Mouse (Mus musculus): ENCODE measurements at regions not wholly inside any gene's neighbourhood (a gene's known extent, or its start where the extent isn't known, plus 50 kb on each side); places are given as distances from the start of the nearest gene placed in this dataset.
A peak's percentile ranks its signal among the peaks of the same experiment; 100 is the strongest.

DNA sequence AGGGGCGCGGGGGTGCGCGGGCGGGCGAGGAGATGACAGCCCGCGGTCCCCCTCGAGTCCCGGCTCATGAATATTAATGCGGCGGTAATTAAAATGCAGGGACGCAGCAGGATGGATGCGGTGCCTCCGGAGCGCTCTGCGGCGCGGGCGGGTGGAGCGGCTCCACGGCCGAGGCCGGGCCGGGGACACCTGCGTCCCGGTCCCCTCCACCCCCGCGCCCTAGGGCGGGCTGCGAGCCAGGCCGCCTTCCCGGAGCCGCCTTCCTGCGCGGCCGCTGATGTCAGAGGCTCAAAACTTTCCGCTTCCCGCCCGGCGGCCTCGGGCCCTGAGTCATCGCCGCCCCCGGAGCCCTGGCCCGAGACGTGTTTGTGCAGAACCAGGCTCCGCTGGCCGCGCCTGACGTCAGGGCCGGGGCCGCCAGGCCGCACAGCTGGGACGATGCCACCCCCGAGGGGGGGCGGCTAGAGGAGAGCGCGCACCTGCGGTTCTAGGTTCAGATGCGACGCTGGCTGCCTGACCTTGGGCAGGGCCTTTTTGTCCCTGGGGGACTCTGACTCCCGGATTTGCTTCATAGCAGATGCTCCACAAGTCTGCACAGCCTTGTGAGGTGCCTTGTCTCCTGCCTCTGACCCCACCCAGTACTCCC lies 91.5 kb downstream of the 1700001O22Rik start:
- peaks cover 61% of the 10 kb centered on the region for H3K4me1 ChIP-seq (ENCODE audit: control insufficient read depth, insufficient read depth, low read length)

DNA sequence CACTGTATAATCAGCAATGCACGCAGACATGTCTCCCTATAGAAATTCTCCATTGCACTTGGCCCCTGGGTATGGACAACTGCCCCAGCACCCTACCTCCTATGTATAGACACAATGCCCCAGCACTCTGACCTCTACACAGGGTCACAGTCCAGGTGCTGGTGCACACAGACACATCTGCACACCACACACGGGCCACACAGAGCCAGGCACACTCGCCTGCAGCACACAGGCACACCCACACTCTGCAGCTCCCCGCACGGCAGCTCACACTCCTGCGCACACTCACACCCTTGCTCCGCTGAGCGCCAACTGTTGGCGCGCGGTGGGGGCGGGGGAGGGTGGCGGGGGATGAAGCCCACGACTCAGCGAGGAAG lies 92.0 kb downstream of the 1700001O22Rik start:
- 4% methylated on average over 15 of the region's 15 CpGs for WGBS
- Histone ChIP-seq H3K9ac (ENCODE audit: low read depth, low read length) (peak overlapping the region; percentile 77), H3K4me1 (ENCODE audit: control insufficient read depth, insufficient read depth, low read length) (peaks cover 58% of the 10 kb centered on the region), H3K4me3 (ENCODE audit: low read length) (peak overlapping the region; percentile 56), H3K27me3 (replicated peaks; ENCODE audit: control insufficient read depth, insufficient read depth, low read length) (no peaks in the 10 kb centered on the region), H3K4me2 (ENCODE audit: low read depth, low read length) (peak overlapping the region; percentile 88), H3K27ac (ENCODE audit: low read length) (peak overlapping the region; percentile 80), H3K9me3 (ENCODE audit: control insufficient read depth, low read length) (no peaks in the 10 kb centered on the region), H3K36me3 (ENCODE audit: control insufficient read depth, insufficient read depth, low read length) (no peaks in the 10 kb centered on the region)
- ATAC-seq: peak; percentile 21

More for the DNA sequence above, 91.5 kb downstream of the 1700001O22Rik start:
- Histone ChIP-seq H3K36me3 (ENCODE audit: control insufficient read depth, insufficient read depth, low read length) (no peaks in the 10 kb centered on the region), H3K9me3 (ENCODE audit: control insufficient read depth, low read length) (no peaks in the 10 kb centered on the region), H3K27ac (ENCODE audit: low read length) (peak overlapping the region; percentile 80), H3K4me3 (ENCODE audit: low read length) (peak overlapping the region; percentile 56), H3K9ac (ENCODE audit: low read depth, low read length) (peak overlapping the region; percentile 77), H3K4me2 (ENCODE audit: low read depth, low read length) (peak overlapping the region; percentile 88), H3K27me3 (replicated peaks; ENCODE audit: control insufficient read depth, insufficient read depth, low read length) (no peaks in the 10 kb centered on the region)
- under 1% methylated on average over 50 of the region's 63 CpGs for WGBS
- peak; percentile 19 for ATAC-seq

DNA sequence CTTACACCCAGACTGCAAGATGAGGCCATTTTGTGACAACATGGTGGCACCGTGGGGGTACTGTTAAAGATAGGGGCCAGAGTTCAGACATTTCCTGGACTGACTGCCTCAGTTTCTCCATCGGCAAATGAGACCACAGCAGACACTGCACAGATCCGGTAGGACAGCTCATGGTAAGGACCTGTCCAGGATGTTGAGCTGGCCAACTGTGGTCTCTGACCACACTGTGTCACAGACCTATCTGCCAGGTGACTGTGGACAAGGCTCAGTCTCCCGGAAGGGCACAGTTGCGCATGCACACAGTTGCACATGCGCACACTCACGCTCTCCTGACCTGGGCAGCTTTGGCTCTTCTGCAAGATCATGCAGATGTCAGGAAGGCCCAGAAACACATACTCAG lies 92.6 kb downstream of the 1700001O22Rik start:
- H3K9ac ChIP-seq (ENCODE audit: low read depth, low read length): no peak overlapping the region
- H3K9me3 ChIP-seq (ENCODE audit: control insufficient read depth, low read length): no peaks in the 10 kb centered on the region
- H3K4me2 ChIP-seq (ENCODE audit: low read depth, low read length): no peak overlapping the region
- no peaks in the 10 kb centered on the region for H3K36me3 ChIP-seq (ENCODE audit: control insufficient read depth, insufficient read depth, low read length)
- 96% methylated on average over 7 of the region's 7 CpGs for WGBS
- peaks cover 52% of the 10 kb centered on the region for H3K4me1 ChIP-seq (ENCODE audit: control insufficient read depth, insufficient read depth, low read length)
- no peak for ATAC-seq
- no peak overlapping the region for H3K27ac ChIP-seq (ENCODE audit: low read length)
- no peak overlapping the region for H3K4me3 ChIP-seq (ENCODE audit: low read length)
- H3K27me3 ChIP-seq (replicated peaks; ENCODE audit: control insufficient read depth, insufficient read depth, low read length): no peaks in the 10 kb centered on the region

DNA sequence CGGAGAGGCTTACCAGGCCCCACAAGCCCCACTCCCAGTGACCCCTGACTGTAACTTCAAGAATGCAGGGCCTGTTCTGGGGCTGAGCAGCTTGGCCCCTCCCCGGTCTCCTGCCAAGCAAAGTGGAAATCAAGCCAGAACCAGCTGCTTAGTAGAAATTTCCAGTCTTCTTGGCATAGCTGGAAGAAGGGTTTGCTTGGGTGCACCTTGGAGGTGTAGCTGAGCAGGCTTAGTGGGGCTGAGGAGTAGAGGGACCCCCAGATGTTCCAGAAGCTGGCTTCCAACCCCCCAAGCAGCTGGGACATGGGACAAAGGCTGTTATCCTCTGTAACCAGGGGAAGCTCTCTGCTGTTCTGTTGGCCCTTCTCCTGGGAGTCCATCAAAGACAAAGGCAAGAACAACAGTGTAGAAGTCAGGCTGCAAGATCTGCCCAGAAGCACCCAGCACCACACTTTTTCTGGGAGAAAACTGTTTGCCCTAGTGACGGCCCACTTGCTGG lies 94.0 kb downstream of the 1700001O22Rik start:
- no peaks in the 10 kb centered on the region for H3K36me3 ChIP-seq (ENCODE audit: control insufficient read depth, insufficient read depth, low read length)
- no peaks in the 10 kb centered on the region for H3K9me3 ChIP-seq (ENCODE audit: control insufficient read depth, low read length)
- peak overlapping the region; percentile 85 for H3K9ac ChIP-seq (ENCODE audit: low read depth, low read length)
- peaks cover 49% of the 10 kb centered on the region for H3K4me1 ChIP-seq (ENCODE audit: control insufficient read depth, insufficient read depth, low read length)
- 56% methylated on average over 3 of the region's 3 CpGs for WGBS
- H3K27ac ChIP-seq (ENCODE audit: low read length): peak overlapping the region; percentile 99
- no peak overlapping the region for H3K4me3 ChIP-seq (ENCODE audit: low read length)
- H3K4me2 ChIP-seq (ENCODE audit: low read depth, low read length): no peak overlapping the region
- H3K27me3 ChIP-seq (replicated peaks; ENCODE audit: control insufficient read depth, insufficient read depth, low read length): no peaks in the 10 kb centered on the region
- no peak for ATAC-seq

DNA sequence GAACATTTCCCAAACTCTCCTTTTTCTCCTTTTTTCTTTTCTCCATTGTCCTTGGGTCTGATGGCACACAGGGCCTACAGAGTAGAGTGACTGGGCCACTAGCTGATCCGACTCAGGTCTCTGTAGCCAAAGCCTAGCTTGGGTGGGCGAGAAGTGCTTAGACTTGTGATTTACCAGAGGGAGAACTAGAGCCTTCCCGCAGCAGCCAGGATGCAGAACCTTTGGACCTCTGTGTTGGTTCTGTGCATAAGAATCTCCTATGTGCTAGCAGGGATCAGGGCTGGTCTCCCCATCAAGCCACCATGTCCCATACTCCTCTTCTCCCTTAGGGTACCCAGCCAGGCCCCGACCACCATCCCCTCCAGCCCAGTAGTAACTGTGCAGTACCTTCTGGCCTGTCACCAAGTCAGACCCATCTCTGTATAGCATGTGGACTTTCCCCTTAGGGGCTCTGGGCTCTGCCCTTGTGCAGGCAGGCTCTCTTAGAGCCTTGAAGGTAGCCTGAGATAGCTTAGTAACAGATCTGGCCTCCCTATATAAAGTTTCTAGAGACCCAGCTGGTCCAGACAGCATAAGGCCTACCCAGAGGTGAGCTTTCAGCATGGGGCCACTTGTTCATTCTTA lies 94.6 kb downstream of the 1700001O22Rik start:
- Histone ChIP-seq H3K4me2 (ENCODE audit: low read depth, low read length) (no peak overlapping the region), H3K9ac (ENCODE audit: low read depth, low read length) (peak overlapping the region; percentile 85), H3K4me3 (ENCODE audit: low read length) (no peak overlapping the region), H3K9me3 (ENCODE audit: control insufficient read depth, low read length) (0 out of 2 replicates have a peak, but pooled peaks cover 3% of the 10 kb centered on the region), H3K27me3 (replicated peaks; ENCODE audit: control insufficient read depth, insufficient read depth, low read length) (no peaks in the 10 kb centered on the region), H3K36me3 (ENCODE audit: control insufficient read depth, insufficient read depth, low read length) (no peaks in the 10 kb centered on the region), H3K4me1 (ENCODE audit: control insufficient read depth, insufficient read depth, low read length) (peaks cover 48% of the 10 kb centered on the region), H3K27ac (ENCODE audit: low read length) (peak overlapping the region; percentile 99)
- WGBS: 72% methylated on average over 4 of the region's 4 CpGs
- no peak for ATAC-seq

DNA sequence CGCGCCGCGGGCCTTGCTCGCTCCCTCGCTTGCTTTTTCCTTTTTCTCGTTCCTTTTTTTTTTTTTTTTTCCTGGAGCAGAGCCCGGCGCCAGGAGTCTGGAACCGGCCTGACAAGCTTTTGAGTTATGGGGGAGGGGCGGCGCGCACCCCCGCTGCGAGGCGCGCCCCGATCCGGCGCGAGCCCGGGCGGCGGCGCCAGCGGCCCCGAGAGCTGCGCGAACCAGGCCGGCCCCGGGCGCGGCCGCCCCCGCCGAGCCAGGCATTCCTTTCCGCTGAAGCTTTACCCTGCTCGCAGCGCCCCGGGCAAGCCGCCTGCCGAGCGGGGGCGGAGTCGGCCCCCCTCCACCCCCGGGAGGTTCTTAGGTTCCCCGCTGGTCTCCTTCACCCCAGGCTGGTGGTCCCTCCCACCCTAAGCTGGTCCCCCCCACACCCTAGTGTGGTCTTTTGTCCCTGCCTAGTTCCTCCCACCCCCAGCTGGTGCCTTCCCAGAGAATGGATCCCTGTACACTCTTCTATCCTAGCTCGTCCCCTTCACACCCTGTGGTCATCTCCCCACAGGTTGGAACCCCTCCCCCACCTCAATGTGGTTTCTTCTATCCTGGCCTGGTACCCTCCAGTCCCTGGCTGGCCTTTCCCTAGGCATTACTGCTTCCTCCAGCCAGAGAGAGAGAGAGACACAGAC lies 95.3 kb downstream of the 1700001O22Rik start:
- Histone ChIP-seq H3K27ac (ENCODE audit: low read length) (peak overlapping the region; percentile 99), H3K4me2 (ENCODE audit: low read depth, low read length) (peak overlapping the region; percentile 98), H3K9ac (ENCODE audit: low read depth, low read length) (peak overlapping the region; percentile 85), H3K27me3 (replicated peaks; ENCODE audit: control insufficient read depth, insufficient read depth, low read length) (no peaks in the 10 kb centered on the region), H3K4me3 (ENCODE audit: low read length) (peak overlapping the region; percentile 52), H3K9me3 (ENCODE audit: control insufficient read depth, low read length) (0 out of 2 replicates have a peak, but pooled peaks cover 3% of the 10 kb centered on the region), H3K36me3 (ENCODE audit: control insufficient read depth, insufficient read depth, low read length) (no peaks in the 10 kb centered on the region), H3K4me1 (ENCODE audit: control insufficient read depth, insufficient read depth, low read length) (peaks cover 42% of the 10 kb centered on the region)
- ATAC-seq: peak; percentile 70
- under 1% methylated on average over 48 of the region's 48 CpGs for WGBS

DNA sequence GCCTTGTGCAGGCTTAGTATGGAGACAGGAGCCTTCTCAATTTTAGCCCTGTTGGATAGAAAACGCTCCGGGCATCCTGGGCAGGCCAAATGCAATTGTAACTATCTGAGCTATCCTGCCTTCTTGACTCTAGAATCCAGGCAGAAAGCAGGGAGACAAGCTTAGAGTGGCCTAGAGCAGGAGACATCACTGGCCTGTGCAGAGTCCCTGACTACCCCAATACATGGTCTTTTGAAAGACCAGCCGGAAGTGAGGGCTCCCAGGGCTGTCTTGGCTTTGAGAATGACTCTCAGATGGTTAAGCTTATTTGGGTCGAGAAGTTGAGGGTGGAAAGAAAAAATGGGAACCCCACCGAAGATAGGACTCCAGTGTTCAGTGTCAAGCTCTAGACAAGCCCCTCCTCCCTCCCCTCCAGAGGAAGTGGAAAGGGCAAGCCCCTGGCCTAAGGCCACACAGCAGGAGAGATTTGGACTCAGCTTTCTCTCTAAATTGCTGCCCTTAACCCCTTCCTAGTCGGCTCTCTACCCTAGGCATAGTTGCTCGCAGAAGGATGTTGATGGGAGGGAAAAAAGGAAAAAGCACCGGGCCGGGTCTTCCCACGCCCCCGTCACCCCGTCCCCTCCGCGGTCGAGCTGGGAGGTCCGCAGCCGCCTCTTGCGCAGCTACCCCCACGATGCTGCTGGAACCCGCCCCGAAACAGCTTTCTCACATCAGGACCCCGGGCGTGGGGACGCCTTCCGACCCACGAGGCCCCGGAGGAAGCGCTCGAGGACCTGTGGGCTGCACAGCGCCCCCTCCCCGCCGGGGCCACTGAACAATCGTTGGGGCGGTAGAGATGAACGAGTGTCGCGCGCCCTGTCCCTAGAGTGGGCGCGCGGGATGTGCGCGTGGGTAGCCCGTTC lies 96.1 kb downstream of the 1700001O22Rik start:
- no peaks in the 10 kb centered on the region for H3K36me3 ChIP-seq (ENCODE audit: control insufficient read depth, insufficient read depth, low read length)
- 0 out of 2 replicates have a peak, but pooled peaks cover 3% of the 10 kb centered on the region for H3K9me3 ChIP-seq (ENCODE audit: control insufficient read depth, low read length)
- H3K4me1 ChIP-seq (ENCODE audit: control insufficient read depth, insufficient read depth, low read length): peaks cover 40% of the 10 kb centered on the region
- H3K27ac ChIP-seq (ENCODE audit: low read length): peak overlapping the region; percentile 99
- H3K4me2 ChIP-seq (ENCODE audit: low read depth, low read length): peak overlapping the region; percentile 98
- 4% methylated on average over 43 of the region's 44 CpGs for WGBS
- H3K27me3 ChIP-seq (replicated peaks; ENCODE audit: control insufficient read depth, insufficient read depth, low read length): no peaks in the 10 kb centered on the region
- H3K9ac ChIP-seq (ENCODE audit: low read depth, low read length): peak overlapping the region; percentile 85
- H3K4me3 ChIP-seq (ENCODE audit: low read length): peak overlapping the region; percentile 52
- peak; percentile 36 for ATAC-seq

DNA sequence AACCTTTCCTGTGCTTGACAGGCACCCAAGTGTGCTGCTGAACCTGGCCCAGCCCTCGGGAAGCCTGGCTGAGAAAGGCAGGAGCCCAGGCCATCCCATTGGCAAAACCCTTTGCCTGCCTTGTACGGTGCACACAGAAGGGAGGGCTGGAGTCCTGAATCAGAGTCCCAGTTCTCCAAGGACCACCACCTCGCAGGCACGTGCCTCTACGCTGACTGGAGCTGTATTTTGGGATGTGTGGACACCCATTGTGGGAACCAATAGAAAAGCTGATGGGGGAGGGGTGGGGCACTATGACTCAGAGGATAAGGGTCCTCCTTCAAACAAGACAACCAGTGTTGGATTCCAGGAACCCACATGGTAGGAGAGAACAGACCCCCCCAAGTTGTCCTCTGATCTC lies 97.4 kb downstream of the 1700001O22Rik start:
- 72% methylated on average over 5 of the region's 5 CpGs for WGBS
- Histone ChIP-seq H3K27me3 (replicated peaks; ENCODE audit: control insufficient read depth, insufficient read depth, low read length) (no peaks in the 10 kb centered on the region), H3K9ac (ENCODE audit: low read depth, low read length) (no peak overlapping the region), H3K4me3 (ENCODE audit: low read length) (no peak overlapping the region), H3K4me2 (ENCODE audit: low read depth, low read length) (no peak overlapping the region), H3K9me3 (ENCODE audit: control insufficient read depth, low read length) (0 out of 2 replicates have a peak, but pooled peaks cover 3% of the 10 kb centered on the region), H3K27ac (ENCODE audit: low read length) (peak overlapping the region; percentile 54; the same call in 1 of the 2 replicates), H3K36me3 (ENCODE audit: control insufficient read depth, insufficient read depth, low read length) (no peaks in the 10 kb centered on the region), H3K4me1 (ENCODE audit: control insufficient read depth, insufficient read depth, low read length) (peaks cover 31% of the 10 kb centered on the region)
- no peak for ATAC-seq
